Mouse (Mus musculus): Measurements from ENCODE around the gene Atf7. TPM values are rescaled to one million over a fixed set of nuclear protein-coding genes. Genes with fewer than 3 reads are reported as not detected.

Gene Atf7
- polyA plus RNA-seq, 1 experiment from 2014 or later, result 24.9 TPM

DNA sequence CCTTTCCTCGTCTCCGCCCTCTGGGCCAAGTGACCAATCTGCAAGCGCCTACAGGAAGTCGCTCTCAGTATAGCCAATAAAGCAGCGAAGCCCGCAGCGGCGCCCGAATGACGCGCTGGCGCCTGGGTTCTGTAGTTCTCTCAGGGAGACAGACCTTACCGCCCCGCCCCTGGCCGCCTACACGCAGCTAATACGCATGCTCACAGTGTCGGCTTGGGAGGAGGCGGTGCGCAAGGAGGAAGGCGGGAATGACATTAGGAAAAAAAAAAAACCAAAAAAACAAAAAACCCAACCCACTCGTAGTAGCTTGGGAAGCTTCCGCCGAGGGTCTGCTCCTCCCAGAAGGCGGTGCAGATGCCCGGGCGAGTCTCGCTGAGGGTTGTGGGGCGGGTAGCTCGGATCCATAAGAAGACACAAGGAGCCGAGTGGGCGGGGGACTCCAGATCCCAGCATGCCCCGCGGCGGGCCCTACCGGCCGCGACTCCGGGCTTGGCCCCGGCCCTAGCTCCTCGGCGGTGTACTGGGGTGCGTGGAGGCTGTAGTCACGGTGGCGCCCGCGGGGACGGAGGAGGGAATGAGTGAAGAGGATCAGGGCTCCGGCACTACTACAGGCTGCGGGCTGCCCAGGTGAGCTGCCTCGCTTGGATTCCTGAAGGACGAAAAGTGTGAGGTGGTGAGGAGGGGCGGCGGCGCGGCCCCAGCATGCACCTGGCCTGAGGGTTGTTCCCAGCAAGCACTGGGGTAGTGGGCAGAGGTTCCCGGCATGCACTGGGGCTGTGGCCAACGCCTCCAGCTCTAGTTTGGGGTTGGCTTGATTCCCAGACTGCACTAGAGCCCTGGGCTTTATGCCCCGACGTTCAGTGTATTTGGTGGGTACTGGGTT is 107.0 kb downstream of the Atf7 start, which contains the start of gene Tarbp2:
Gene Tarbp2, plus strand, starts transcription at position 217 of the 883 bp plus-strand sequence.
- under 1% methylated on average over 59 of the region's 60 CpGs for WGBS
- TF ChIP-seq CTCF (IDR thresholded peaks at IDR 0.05; ENCODE audit: low read depth), result no peak
- peaks cover 14% of the 10 kb centered on the region for H3K4me1 ChIP-seq (replicated peaks; ENCODE audit: insufficient read depth, low read length)
- peak; percentile 100 for DNase-seq (ENCODE audit: low spot score)
- peak within 1 kb of the TSS; percentile 67 for H3K4me3 ChIP-seq (replicated peaks; ENCODE audit: low read depth, low read length)
- peak within 1 kb of the TSS; percentile 71 for H3K9ac ChIP-seq (ENCODE audit: low read depth, low read length)
- H3K36me3 ChIP-seq (ENCODE audit: insufficient read depth, low read length), result peaks cover 5% of the 10 kb centered on the region; the same call in 1 of the 2 replicates
- H3K4me2 ChIP-seq (ENCODE audit: low read length), result peak within 1 kb of the TSS; percentile 84
- ATAC-seq (replicated peaks; ENCODE audit: low FRiP score, low read depth), result peak; percentile 91
- no peaks in the 10 kb centered on the region for H3K27me3 ChIP-seq (ENCODE audit: insufficient read depth, low read length)
- no peaks in the 10 kb centered on the region for H3K9me3 ChIP-seq (replicated peaks; ENCODE audit: low read length)
- H3K27ac ChIP-seq, result peak within 1 kb of the TSS; percentile 97

DNA sequence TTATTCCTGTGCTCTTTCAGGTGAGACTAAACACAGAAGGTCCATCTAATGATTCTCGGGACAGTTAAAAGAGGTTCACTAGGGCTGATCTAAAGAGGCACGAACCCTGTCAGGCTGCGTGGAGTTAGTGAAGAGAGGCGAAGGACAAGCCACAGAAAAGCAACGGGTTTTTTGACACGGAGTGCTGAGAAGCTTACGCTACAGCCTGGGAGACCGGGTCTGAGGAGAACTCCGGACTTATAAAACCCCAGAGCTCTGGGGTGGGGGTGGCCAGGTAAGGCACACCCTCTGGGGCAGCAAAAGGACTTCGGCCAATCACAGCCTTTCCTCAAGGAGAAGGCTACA is 107.7 kb downstream of the Atf7 start:
- no peak; the same call in 1 of the 2 replicates for ATAC-seq (replicated peaks; ENCODE audit: low FRiP score, low read depth)
- WGBS, result 0% methylated on average over 10 of the region's 10 CpGs
- Histone ChIP-seq H3K9me3 (replicated peaks; ENCODE audit: low read length) (no peaks in the 10 kb centered on the region), H3K27me3 (ENCODE audit: insufficient read depth, low read length) (no peaks in the 10 kb centered on the region), H3K4me1 (replicated peaks; ENCODE audit: insufficient read depth, low read length) (peaks cover 18% of the 10 kb centered on the region), H3K4me2 (ENCODE audit: low read length) (peak overlapping the region; percentile 84), H3K36me3 (ENCODE audit: insufficient read depth, low read length) (peaks cover 4% of the 10 kb centered on the region; the same call in 1 of the 2 replicates), H3K4me3 (replicated peaks; ENCODE audit: low read depth, low read length) (peak overlapping the region; percentile 67), H3K9ac (ENCODE audit: low read depth, low read length) (peak overlapping the region; percentile 58; the same call in 1 of the 2 replicates), H3K27ac (peak overlapping the region; percentile 79)
- DNase-seq (ENCODE audit: low spot score), result no peak
- TF ChIP-seq CTCF (IDR thresholded peaks at IDR 0.05; ENCODE audit: low read depth), result no peak

DNA sequence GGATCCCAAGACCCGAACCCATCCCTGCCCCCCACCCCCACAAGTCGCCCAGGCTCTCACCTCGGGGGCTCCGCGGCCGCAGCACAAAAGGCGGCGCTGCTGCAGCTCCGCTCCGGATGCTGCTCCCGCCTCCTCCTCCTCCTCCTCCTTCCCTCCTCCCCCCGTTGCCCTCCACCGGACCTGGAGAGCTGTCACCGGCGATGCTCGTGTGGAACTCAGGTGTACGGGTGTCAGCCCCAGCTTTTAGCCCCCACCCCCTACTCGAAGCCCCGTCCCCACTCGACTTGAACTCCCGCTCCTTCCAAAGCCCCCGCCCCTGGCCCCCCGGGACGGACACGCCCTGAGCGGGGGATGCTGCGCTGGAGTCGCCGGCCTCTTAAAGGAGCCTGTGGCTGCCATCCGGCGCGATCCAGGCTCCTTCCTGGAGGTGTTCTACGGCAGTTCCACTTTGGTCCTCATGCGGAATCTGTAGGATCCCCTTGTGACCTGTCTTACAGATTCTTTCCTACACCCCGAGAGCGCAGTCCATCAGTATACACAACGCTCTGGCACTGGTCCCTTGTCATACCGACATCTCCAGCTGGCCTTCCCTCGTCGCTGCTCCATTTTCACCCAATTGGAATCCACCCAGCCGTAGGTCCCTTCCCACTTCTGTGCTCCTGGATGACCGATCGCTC is 108.4 kb downstream of the Atf7 start, which contains the start of gene Map3k12:
Gene Map3k12, minus strand, starts transcription at position 337 of the 677 bp plus-strand sequence.
- DNase-seq (ENCODE audit: low spot score), result peak; percentile 80
- no peak for TF ChIP-seq CTCF (IDR thresholded peaks at IDR 0.05; ENCODE audit: low read depth)
- Histone ChIP-seq H3K4me1 (replicated peaks; ENCODE audit: insufficient read depth, low read length) (peaks cover 24% of the 10 kb centered on the region), H3K4me2 (ENCODE audit: low read length) (peak within 1 kb of the TSS; percentile 84), H3K9ac (ENCODE audit: low read depth, low read length) (peak within 1 kb of the TSS; percentile 58), H3K27me3 (ENCODE audit: insufficient read depth, low read length) (no peaks in the 10 kb centered on the region), H3K36me3 (ENCODE audit: insufficient read depth, low read length) (no peaks in the 10 kb centered on the region), H3K27ac (peak within 1 kb of the TSS; percentile 79), H3K9me3 (replicated peaks; ENCODE audit: low read length) (no peaks in the 10 kb centered on the region), H3K4me3 (replicated peaks; ENCODE audit: low read depth, low read length) (peak within 1 kb of the TSS; percentile 67)
- ATAC-seq (replicated peaks; ENCODE audit: low FRiP score, low read depth), result no peak
- WGBS, result 0% methylated on average over 42 of the region's 43 CpGs

DNA sequence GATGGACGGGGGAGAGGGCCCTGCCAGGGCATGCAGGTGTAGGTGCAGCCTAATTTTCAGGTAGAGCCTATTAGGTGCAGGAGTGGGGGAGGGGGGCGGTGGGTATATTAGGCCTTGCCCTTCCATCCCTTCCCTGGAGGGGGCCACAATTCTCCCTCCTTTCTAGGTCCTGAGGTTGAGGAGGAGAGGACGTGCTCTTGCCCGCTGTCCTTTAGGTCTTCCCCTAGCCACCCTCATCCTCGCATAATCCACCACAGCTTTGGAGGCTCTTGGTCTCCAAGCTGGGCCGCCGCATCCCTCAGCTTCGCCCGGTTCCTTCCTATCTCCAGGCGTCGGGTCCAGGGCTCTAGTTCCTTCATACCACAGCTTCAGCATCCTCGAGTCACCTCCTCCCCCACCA is 109.0 kb downstream of the Atf7 start:
- H3K9ac ChIP-seq (ENCODE audit: low read depth, low read length), result peak overlapping the region; percentile 58
- no peaks in the 10 kb centered on the region for H3K27me3 ChIP-seq (ENCODE audit: insufficient read depth, low read length)
- no peak for TF ChIP-seq CTCF (IDR thresholded peaks at IDR 0.05; ENCODE audit: low read depth)
- peaks cover 28% of the 10 kb centered on the region for H3K4me1 ChIP-seq (replicated peaks; ENCODE audit: insufficient read depth, low read length)
- under 1% methylated on average over 11 of the region's 12 CpGs for WGBS
- no peaks in the 10 kb centered on the region for H3K9me3 ChIP-seq (replicated peaks; ENCODE audit: low read length)
- H3K4me2 ChIP-seq (ENCODE audit: low read length), result peak overlapping the region; percentile 84
- ATAC-seq (replicated peaks; ENCODE audit: low FRiP score, low read depth) (no peak), DNase-seq (ENCODE audit: low spot score) (peak; percentile 52)
- no peaks in the 10 kb centered on the region for H3K36me3 ChIP-seq (ENCODE audit: insufficient read depth, low read length)
- H3K27ac ChIP-seq, result peak overlapping the region; percentile 79
- peak overlapping the region; percentile 67 for H3K4me3 ChIP-seq (replicated peaks; ENCODE audit: low read depth, low read length)

DNA sequence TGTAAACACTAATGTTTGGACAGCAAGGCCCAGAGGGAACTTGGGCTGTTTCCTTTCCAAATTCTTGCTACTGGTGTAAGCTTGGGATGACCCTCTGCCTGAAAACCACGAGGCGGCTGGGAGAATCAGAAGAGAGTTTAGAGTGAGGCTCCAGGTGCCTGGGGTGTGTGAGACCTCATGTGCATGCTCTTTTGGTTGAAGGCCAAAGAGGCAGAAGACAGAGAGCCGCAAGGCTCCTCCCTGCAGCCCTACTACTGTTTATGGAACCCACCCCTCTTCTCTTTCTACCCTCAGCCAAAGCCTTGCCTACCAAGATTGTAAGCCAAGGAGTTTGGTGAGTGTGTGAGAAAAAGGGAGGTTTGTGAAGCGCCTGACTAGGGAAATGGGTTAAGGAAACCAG is 109.5 kb downstream of the Atf7 start:
- Histone ChIP-seq H3K4me3 (replicated peaks; ENCODE audit: low read depth, low read length) (peak overlapping the region; percentile 67), H3K36me3 (ENCODE audit: insufficient read depth, low read length) (no peaks in the 10 kb centered on the region), H3K9me3 (replicated peaks; ENCODE audit: low read length) (no peaks in the 10 kb centered on the region), H3K4me1 (replicated peaks; ENCODE audit: insufficient read depth, low read length) (peaks cover 32% of the 10 kb centered on the region), H3K27ac (no peak overlapping the region), H3K9ac (ENCODE audit: low read depth, low read length) (peak overlapping the region; percentile 58; the same call in 1 of the 2 replicates), H3K27me3 (ENCODE audit: insufficient read depth, low read length) (no peaks in the 10 kb centered on the region), H3K4me2 (ENCODE audit: low read length) (peak overlapping the region; percentile 84)
- no peak for ATAC-seq (replicated peaks; ENCODE audit: low FRiP score, low read depth)
- DNase-seq (ENCODE audit: low spot score), result no peak
- TF ChIP-seq CTCF (IDR thresholded peaks at IDR 0.05; ENCODE audit: low read depth), result no peak
- WGBS, result 41% methylated on average over 4 of the region's 4 CpGs

DNA sequence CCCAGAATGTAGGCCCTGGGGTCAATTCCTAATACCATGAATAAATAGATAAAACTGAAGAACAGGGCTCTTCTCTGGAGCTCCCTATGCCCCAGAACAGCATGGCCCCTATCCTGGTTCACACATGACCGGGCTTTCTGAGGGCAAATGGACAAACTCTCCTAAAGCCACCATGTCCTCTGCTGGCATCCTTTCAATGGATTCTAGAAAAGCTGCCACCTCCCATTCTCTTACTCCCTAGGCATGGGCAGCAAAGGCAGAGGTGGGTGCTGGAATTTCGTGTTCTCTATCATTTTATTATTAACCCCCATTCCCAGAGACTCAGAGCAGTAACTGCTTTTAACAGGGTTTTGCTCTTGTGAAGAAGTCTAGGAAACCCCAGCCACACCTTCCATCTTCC is 110.0 kb downstream of the Atf7 start:
- no peak for TF ChIP-seq CTCF (IDR thresholded peaks at IDR 0.05; ENCODE audit: low read depth)
- no peak overlapping the region for H3K9ac ChIP-seq (ENCODE audit: low read depth, low read length)
- no peak for ATAC-seq (replicated peaks; ENCODE audit: low FRiP score, low read depth)
- no peak for DNase-seq (ENCODE audit: low spot score)
- WGBS, result 89% methylated on average over 2 of the region's 2 CpGs
- H3K27me3 ChIP-seq (ENCODE audit: insufficient read depth, low read length), result no peaks in the 10 kb centered on the region
- no peaks in the 10 kb centered on the region for H3K9me3 ChIP-seq (replicated peaks; ENCODE audit: low read length)
- H3K27ac ChIP-seq, result no peak overlapping the region
- no peaks in the 10 kb centered on the region for H3K36me3 ChIP-seq (ENCODE audit: insufficient read depth, low read length)
- no peak overlapping the region for H3K4me3 ChIP-seq (replicated peaks; ENCODE audit: low read depth, low read length)
- H3K4me2 ChIP-seq (ENCODE audit: low read length), result no peak overlapping the region
- peaks cover 33% of the 10 kb centered on the region for H3K4me1 ChIP-seq (replicated peaks; ENCODE audit: insufficient read depth, low read length)

Measured in kidney, postnatal 0 days (tissue).